Comparison of ENCODE assay signal across 16 mouse cellular contexts in genomic region chr7:81261548-81261947, GRCm38 (mm10). TPM values are rescaled to one million over a fixed set of nuclear protein-coding genes. Genes with fewer than 3 reads are reported as not detected.
A peak's percentile ranks its signal among the peaks of the same experiment; 100 is the strongest.
DNase-seq lines count a peak whose midpoint lies in the region; ATAC-seq and TF ChIP-seq lines count a peak whose summit lies in the region.
"Had no signal": no experiment of that assay in that cellular context is flagged by ENCODE, and none has a peak within 500 bp of the region (broad histone marks: within the 10 kb centered on the region; RNA-seq: fewer than 3 reads in every experiment).

No protein-coding gene starts in this region.

- H3K4me2 ChIP-seq in heart, embryonic 16.5 days (ENCODE audit: low read depth, low read length) = no peak overlapping the region
- no peak overlapping the region for H3K4me2 ChIP-seq in lung, postnatal 0 days (replicated peaks; ENCODE audit: low read depth, low read length)
- H3K4me2 ChIP-seq: heart, embryonic 11.5 days; hindbrain, embryonic 15.5 days; midbrain, embryonic 15.5 days; neural tube, embryonic 12.5 days had no signal

- H3K9ac ChIP-seq in heart, embryonic 16.5 days (ENCODE audit: low read length) = no peak overlapping the region
- H3K9ac ChIP-seq in lung, postnatal 0 days (replicated peaks; ENCODE audit: low read depth) = no peak overlapping the region
- H3K9ac ChIP-seq: hindbrain, embryonic 15.5 days; midbrain, embryonic 15.5 days; neural tube, embryonic 12.5 days had no signal

- H3K36me3 ChIP-seq in heart, embryonic 16.5 days (ENCODE audit: control insufficient read depth, insufficient read depth) = no peaks in the 10 kb centered on the region
- no peaks in the 10 kb centered on the region for H3K36me3 ChIP-seq in lung, postnatal 0 days (ENCODE audit: insufficient read depth, low read length)
- 0 out of 2 replicates have a peak, but pooled peaks cover 1% of the 10 kb centered on the region for H3K36me3 ChIP-seq in splenic B cell, adult 2 months (ENCODE audit: control insufficient read depth, insufficient read depth, low read length, poor library complexity, severe bottlenecking)
- H3K36me3 ChIP-seq: hindbrain, embryonic 15.5 days; midbrain, embryonic 15.5 days; neural tube, embryonic 12.5 days had no signal

- H3K9me3 ChIP-seq in heart, embryonic 16.5 days (replicated peaks; ENCODE audit: control insufficient read depth, low read length) = no peaks in the 10 kb centered on the region
- H3K9me3 ChIP-seq in lung, postnatal 0 days (ENCODE audit: low read length) = no peaks in the 10 kb centered on the region
- H3K9me3 ChIP-seq: hindbrain, embryonic 15.5 days; midbrain, embryonic 15.5 days; neural tube, embryonic 12.5 days had no signal

- TF ChIP-seq EP300 in lung, postnatal 0 days (IDR thresholded peaks at IDR 0.05) = no peak

- H3K4me3 ChIP-seq in heart, embryonic 16.5 days (ENCODE audit: low read length) = no peak overlapping the region
- no peak overlapping the region for H3K4me3 ChIP-seq in lung, postnatal 0 days (ENCODE audit: low read depth, low read length)
- H3K4me3 ChIP-seq in brown adipose tissue, adult 24 weeks (ENCODE audit: insufficient read depth, low read depth, low read length) = no peak overlapping the region
- H3K4me3 ChIP-seq: erythroblast, embryonic 14.5 days; hindbrain, embryonic 15.5 days; midbrain, embryonic 15.5 days; neural tube, embryonic 12.5 days had no signal

- DNase-seq in heart, adult 11 months = no peak
- peak; percentile 27 for DNase-seq in lung, postnatal 0 days (ENCODE audit: low spot score)
- DNase-seq in lung, postnatal 4 days = no peak
- peak; percentile 45 for DNase-seq in splenic B cell, adult 2 months (ENCODE audit: low read depth, low spot score)
- DNase-seq in spleen, postnatal 10 days (ENCODE audit: low spot score in 2 of 2) = no peak
- DNase-seq: adrenal gland, postnatal 14 days; kidney, adult 8-10 months; lung, postnatal 10 days; thymus, adult 18-20 months had no signal

- H3K4me1 ChIP-seq in heart, embryonic 16.5 days (ENCODE audit: control insufficient read depth, insufficient read depth, low read length) = peaks cover 3% of the 10 kb centered on the region
- no peaks in the 10 kb centered on the region; the same call in 1 of the 2 replicates for H3K4me1 ChIP-seq in lung, postnatal 0 days (ENCODE audit: insufficient read depth, low read depth, low read length)
- peaks cover 13% of the 10 kb centered on the region for H3K4me1 ChIP-seq in brown adipose tissue, adult 24 weeks (ENCODE audit: control insufficient read depth, insufficient read depth, insufficient read length, low read length)
- H3K4me1 ChIP-seq: hindbrain, embryonic 15.5 days; midbrain, embryonic 15.5 days; neural tube, embryonic 12.5 days had no signal

- TF ChIP-seq CTCF in lung, postnatal 0 days (IDR thresholded peaks at IDR 0.05) = no peak

- WGBS in heart, embryonic 16.5 days = 67% methylated on average over 7 of the region's 7 CpGs
- 56% methylated on average over 7 of the region's 7 CpGs for WGBS in lung, postnatal 0 days

- H3K27ac ChIP-seq in heart, embryonic 16.5 days (ENCODE audit: low read length) = peak overlapping the region; percentile 45; the same call in 1 of the 2 replicates
- H3K27ac ChIP-seq in lung, postnatal 0 days (ENCODE audit: low read length) = no peak overlapping the region
- 0 out of 2 replicates have a peak overlapping the region, but pooled peaks have one; percentile 0 for H3K27ac ChIP-seq in brown adipose tissue, adult 24 weeks (replicated peaks; ENCODE audit: low read depth, low read length)
- H3K27ac ChIP-seq: hindbrain, embryonic 15.5 days; midbrain, embryonic 15.5 days; neural tube, embryonic 12.5 days had no signal

- no peaks in the 10 kb centered on the region for H3K27me3 ChIP-seq in heart, embryonic 16.5 days (ENCODE audit: control insufficient read depth, insufficient read depth, low read length)
- H3K27me3 ChIP-seq in lung, postnatal 0 days (replicated peaks; ENCODE audit: insufficient read depth, low read length) = no peaks in the 10 kb centered on the region
- no peaks in the 10 kb centered on the region for H3K27me3 ChIP-seq in splenic B cell, adult 2 months (ENCODE audit: control insufficient read depth, insufficient read depth, low read length, poor library complexity, severe bottlenecking)
- H3K27me3 ChIP-seq: hindbrain, embryonic 15.5 days; midbrain, embryonic 15.5 days; neural tube, embryonic 12.5 days had no signal

- no peak for ATAC-seq in heart, embryonic 16.5 days (replicated peaks; ENCODE audit: extremely low read depth, insufficient read depth, low FRiP score)
- ATAC-seq in lung, postnatal 0 days = peak; percentile 30; the same call in 1 of the 2 replicates
- ATAC-seq: midbrain, embryonic 15.5 days had no signal

RNA-seq across cellular contexts. Expression of gene Pde8a, which starts 48.2 kb away (rescaled TPM):
- 2.5 and 4.0 TPM in 2 replicates for polyA plus RNA-seq in heart, embryonic 16.5 days (2015; fragmentation: Nextera tagmentation; extraction: Ambion mirVana)
- 6.1 and 6.5 TPM in 2 replicates for polyA plus RNA-seq in lung, postnatal 0 days (2015; fragmentation: Nextera tagmentation; extraction: Ambion mirVana)
- 24.0 and 39.6 TPM in 2 replicates for polyA plus RNA-seq in brown adipose tissue, adult 24 weeks (2012; ENCODE audit: insufficient read depth, insufficient read length, missing spikeins)
- polyA plus RNA-seq: erythroblast, embryonic 14.5 days had no signal

Comparison
In these comparisons a context has a peak if more than half of its experiments do, and no peak if none do; other contexts are left out.
1. DNase-seq: peak in lung, postnatal 0 days (single experiment) and splenic B cell, adult 2 months (single experiment); none in heart, adult 11 months (single experiment), lung, postnatal 4 days (0 of 2) and spleen, postnatal 10 days (0 of 2).